Mouse (Mus musculus) heart, embryonic 16.5 days (tissue): Measurements from ENCODE around the gene Gm20388. TPM values are rescaled to one million over a fixed set of nuclear protein-coding genes. Genes with fewer than 3 reads are reported as not detected.

Experiments
- ATAC-seq: fragments of 200-750 bp; cut with Nextera tagmentation; replicated peaks from 2 replicates; pipeline ENCODE4 v1.8.0; 2017; ENCODE audit warnings: moderate number of reproducible peaks; ENCODE audit not compliant: insufficient read depth, low FRiP score; ENCODE audit errors: extremely low read depth
- H3K27ac ChIP-seq: fragments of 300-500 bp; sonication (generic); 2 replicates; pipeline ENCODE4 v1.5.1; 2014; ENCODE audit warnings: mild to moderate bottlenecking, low read length, control low read depth, moderate library complexity
- H3K27me3 ChIP-seq: fragments of 300-500 bp; sonication (generic); 2 replicates; pipeline ENCODE4 v1.6.1; 2014; ENCODE audit warnings: low read length, mixed read lengths; ENCODE audit not compliant: control insufficient read depth, insufficient read depth
- H3K36me3 ChIP-seq: fragments of 300-500 bp; sonication (generic); 2 replicates; pipeline ENCODE4 v1.6.1; 2014; ENCODE audit not compliant: control insufficient read depth, insufficient read depth
- H3K4me1 ChIP-seq: fragments of 300-500 bp; sonication (generic); 2 replicates; pipeline ENCODE4 v1.6.1; 2014; ENCODE audit warnings: low read length, mixed read lengths; ENCODE audit not compliant: control insufficient read depth, insufficient read depth
- H3K4me2 ChIP-seq: fragments of 300-500 bp; sonication (generic); 2 replicates; pipeline ENCODE4 v1.6.1; 2014; ENCODE audit warnings: low read depth, mild to moderate bottlenecking, control low read depth, low read length
- H3K4me3 ChIP-seq: fragments of 300-500 bp; sonication (generic); 2 replicates; pipeline ENCODE4 v1.5.1; 2014; ENCODE audit warnings: mild to moderate bottlenecking, control low read depth, low read length
- H3K9ac ChIP-seq: fragments of 300-500 bp; sonication (generic); 2 replicates; pipeline ENCODE4 v1.6.1; 2014; ENCODE audit warnings: low read length, control low read depth
- H3K9me3 ChIP-seq: fragments of 300-500 bp; sonication (generic); replicated peaks from 2 replicates; pipeline ENCODE4 v1.6.1; 2016; ENCODE audit warnings: low read length; ENCODE audit not compliant: control insufficient read depth
- WGBS: fragments of 180-500 bp; shearing (Covaris S2); extraction: QIAGEN DNeasy Blood & Tissue Kit; methylation state at CpG from one replicate; pipeline ENCODE4 v1.1.7; 2014; 5-methylcytosine and 5-hydroxymethylcytosine counted together
- polyA plus RNA-seq: library from polyadenylated mRNA; unstranded; fragments of >200 nt; fragmentation: Nextera tagmentation; extraction: Ambion mirVana; gene quantifications from 2 replicates; pipeline ENCODE4 v1.2.1, GENCODE M21; 2015

Gm20388 gene
- polyA plus RNA-seq, 1 experiment from 2014 or later: 4.5 TPM

GRCm38 (mm10) chr8:122784756-122785155 lies 2874.1 kb downstream of the Gm20388 start:
- Histone ChIP-seq H3K9ac (no peak overlapping the region), H3K27ac (no peak overlapping the region), H3K4me2 (no peak overlapping the region), H3K4me3 (no peak overlapping the region), H3K4me1 (no peaks in the 10 kb centered on the region), H3K36me3 (peaks cover 23% of the 10 kb centered on the region), H3K9me3 (no peaks in the 10 kb centered on the region), H3K27me3 (no peaks in the 10 kb centered on the region)
- 85% methylated on average over 1 of the region's 1 CpGs for WGBS
- no peak for ATAC-seq

- Histone ChIP-seq H3K36me3 (peaks cover 11% of the 10 kb centered on the region; the same call in 1 of the 2 replicates), H3K9me3 (no peaks in the 10 kb centered on the region), H3K27ac (no peak overlapping the region), H3K27me3 (no peaks in the 10 kb centered on the region), H3K4me2 (no peak overlapping the region), H3K4me1 (peaks cover 3% of the 10 kb centered on the region; the same call in 1 of the 2 replicates), H3K4me3 (no peak overlapping the region), H3K9ac (no peak overlapping the region)
- WGBS: 85% methylated on average over 5 of the region's 5 CpGs
- ATAC-seq: no peak
Observed at GRCm38 (mm10) chr8:122789796-122790195, 2879.2 kb downstream of the Gm20388 start.

GRCm38 (mm10) chr8:122793375-122794174 lies 2882.9 kb downstream of the Gm20388 start:
- no peaks in the 10 kb centered on the region for H3K9me3 ChIP-seq
- no peaks in the 10 kb centered on the region for H3K27me3 ChIP-seq
- H3K27ac ChIP-seq: no peak overlapping the region
- H3K9ac ChIP-seq: no peak overlapping the region
- no peak overlapping the region for H3K4me2 ChIP-seq
- H3K4me3 ChIP-seq: no peak overlapping the region
- 0 out of 2 replicates have a peak, but pooled peaks cover 2% of the 10 kb centered on the region for H3K36me3 ChIP-seq
- ATAC-seq: peak; percentile 83
- peaks cover 3% of the 10 kb centered on the region; the same call in 1 of the 2 replicates for H3K4me1 ChIP-seq
- 58% methylated on average over 18 of the region's 18 CpGs for WGBS

GRCm38 (mm10) chr8:122794175-122794454 lies 2883.5 kb downstream of the Gm20388 start:
- Histone ChIP-seq H3K27me3 (no peaks in the 10 kb centered on the region), H3K4me3 (no peak overlapping the region), H3K4me2 (no peak overlapping the region), H3K36me3 (0 out of 2 replicates have a peak, but pooled peaks cover 2% of the 10 kb centered on the region), H3K27ac (no peak overlapping the region), H3K9me3 (no peaks in the 10 kb centered on the region), H3K4me1 (peaks cover 3% of the 10 kb centered on the region; the same call in 1 of the 2 replicates), H3K9ac (no peak overlapping the region)
- no peak for ATAC-seq
- 77% methylated on average over 5 of the region's 5 CpGs for WGBS

GRCm38 (mm10) chr8:122803906-122804761 lies 2893.5 kb downstream of the Gm20388 start:
- ATAC-seq: no peak
- Histone ChIP-seq H3K4me3 (no peak overlapping the region), H3K9me3 (no peaks in the 10 kb centered on the region), H3K4me1 (no peaks in the 10 kb centered on the region), H3K27ac (no peak overlapping the region), H3K4me2 (no peak overlapping the region), H3K27me3 (no peaks in the 10 kb centered on the region), H3K36me3 (no peaks in the 10 kb centered on the region), H3K9ac (no peak overlapping the region)
- 58% methylated on average over 15 of the region's 15 CpGs for WGBS

GRCm38 (mm10) chr8:122805349-122805748 lies 2894.7 kb downstream of the Gm20388 start:
- no peak overlapping the region for H3K4me2 ChIP-seq
- no peaks in the 10 kb centered on the region for H3K36me3 ChIP-seq
- no peak for ATAC-seq
- no peak overlapping the region for H3K4me3 ChIP-seq
- H3K9me3 ChIP-seq: no peaks in the 10 kb centered on the region
- WGBS: 56% methylated on average over 3 of the region's 3 CpGs
- no peaks in the 10 kb centered on the region for H3K27me3 ChIP-seq
- no peak overlapping the region for H3K9ac ChIP-seq
- H3K4me1 ChIP-seq: no peaks in the 10 kb centered on the region
- H3K27ac ChIP-seq: no peak overlapping the region

GRCm38 (mm10) chr8:122806956-122807538 lies 2896.4 kb downstream of the Gm20388 start:
- Histone ChIP-seq H3K4me3 (no peak overlapping the region), H3K9ac (no peak overlapping the region)

GRCm38 (mm10) chr8:122807907-122808306 lies 2897.3 kb downstream of the Gm20388 start:
- Histone ChIP-seq H3K9ac (no peak overlapping the region), H3K4me3 (no peak overlapping the region), H3K4me1 (no peaks in the 10 kb centered on the region), H3K36me3 (0 out of 2 replicates have a peak, but pooled peaks cover 2% of the 10 kb centered on the region), H3K4me2 (no peak overlapping the region), H3K27ac (no peak overlapping the region), H3K9me3 (no peaks in the 10 kb centered on the region), H3K27me3 (no peaks in the 10 kb centered on the region)
- WGBS: 89% methylated on average over 4 of the region's 4 CpGs
- ATAC-seq: no peak

More at GRCm38 (mm10) chr8:122806956-122807538, 2896.4 kb downstream of the Gm20388 start:
- Histone ChIP-seq H3K4me2 (no peak overlapping the region), H3K9me3 (no peaks in the 10 kb centered on the region), H3K4me1 (no peaks in the 10 kb centered on the region), H3K27me3 (no peaks in the 10 kb centered on the region), H3K36me3 (no peaks in the 10 kb centered on the region), H3K27ac (no peak overlapping the region)
- no peak for ATAC-seq
- 65% methylated on average over 7 of the region's 7 CpGs for WGBS
